7 mouse cellular contexts compared by ENCODE assay signal in genomic region chr3:131105940-131106401, GRCm38 (mm10). TPM values are rescaled to one million over a fixed set of nuclear protein-coding genes. Genes with fewer than 3 reads are reported as not detected.
A peak's percentile ranks its signal among the peaks of the same experiment; 100 is the strongest.
DNase-seq lines count a peak whose midpoint lies in the region; ATAC-seq lines count a peak whose summit lies in the region.

No protein-coding gene starts in this region.

- DNase-seq in B cell, adult 2 months: peak; percentile 43 to 55
- peak; percentile 86 for DNase-seq in embryo, embryonic 10 days (ENCODE audit: low spot score)
- peak; percentile 29 to 34 for DNase-seq in heart, postnatal 10 days
- DNase-seq in liver: peak; percentile 25
- DNase-seq in neural tube, embryonic 10.5 days (ENCODE audit: extremely low spot score, low spot score): peak; percentile 86
- peak; percentile 88 for DNase-seq in thymus, postnatal 4 days

- peak; percentile 63 for ATAC-seq in CD4-positive, CD25-positive, alpha-beta regulatory T cell, adult 4 months

- intact Hi-C loops in heart, postnatal 10 days (cut with DNase I): no loop called here

RNA-seq across cellular contexts. Expression of gene Lef1, which starts 4.3 kb away (rescaled TPM):
- 100 to 1,000 TPM; 208 to 272 TPM for polyA plus RNA-seq in CD4-positive, CD25-positive, alpha-beta regulatory T cell, adult 4 months (2017; shearing (Covaris generic))
- 1 to 10 TPM in 1 of 2 experiments, under 1 TPM in 1; 0.60 to 1.1 TPM for total RNA-seq in heart, postnatal 10 days (2021)

Comparison
In these comparisons a context has a peak if more than half of its experiments do, and no peak if none do; other contexts are left out.
1. Peak in every context shown above with its lines: DNase-seq and ATAC-seq.
2. DNase-seq: peak in every context shown above with its lines; median percentile 88 in thymus, postnatal 4 days; 86 in embryo, embryonic 10 days; 86 in neural tube, embryonic 10.5 days; 49 in B cell, adult 2 months; 32 in heart, postnatal 10 days; 25 in liver.